Mouse (Mus musculus) midbrain, embryonic 15.5 days (tissue): ENCODE data around the gene Pdcd11. TPM values are rescaled to one million over a fixed set of nuclear protein-coding genes. Genes with fewer than 3 reads are reported as not detected.

Experiments used
- ATAC-seq: fragments of 200-750 bp; cut with Nextera tagmentation; replicated peaks from 2 replicates; pipeline ENCODE4 v1.8.0; 2017; ENCODE audit warnings: moderate TSS enrichment
- H3K27ac ChIP-seq: fragments of 300-500 bp; sonication (generic); 2 replicates; pipeline ENCODE4 v1.5.1; 2015; ENCODE audit warnings: mild to moderate bottlenecking, inconsistent platforms
- H3K27me3 ChIP-seq: fragments of 300-500 bp; sonication (generic); replicated peaks from 2 replicates; pipeline ENCODE4 v1.6.1; 2015; ENCODE audit warnings: inconsistent platforms
- H3K36me3 ChIP-seq: fragments of 300-500 bp; sonication (generic); replicated peaks from 2 replicates; pipeline ENCODE4 v1.6.1; 2015; ENCODE audit warnings: inconsistent platforms
- H3K4me1 ChIP-seq: fragments of 300-500 bp; sonication (generic); 2 replicates; pipeline ENCODE4 v1.6.1; 2015; ENCODE audit warnings: inconsistent platforms
- H3K4me2 ChIP-seq: fragments of 300-500 bp; sonication (generic); 2 replicates; pipeline ENCODE4 v1.6.1; 2015; ENCODE audit warnings: inconsistent platforms, mild to moderate bottlenecking, moderate library complexity
- H3K4me3 ChIP-seq: fragments of 300-500 bp; sonication (generic); 2 replicates; pipeline ENCODE4 v1.5.1; 2015; ENCODE audit warnings: mild to moderate bottlenecking, inconsistent platforms
- H3K9ac ChIP-seq: fragments of 300-500 bp; sonication (generic); 2 replicates; pipeline ENCODE4 v1.6.1; 2015; ENCODE audit warnings: mild to moderate bottlenecking, inconsistent platforms
- H3K9me3 ChIP-seq: fragments of 300-500 bp; sonication (generic); 2 replicates; pipeline ENCODE4 v1.6.1; 2016; ENCODE audit warnings: inconsistent platforms
- WGBS: fragments of 180-500 bp; shearing (Covaris S2); methylation state at CpG from one replicate; pipeline ENCODE4 v1.1.7; 2015; ENCODE audit warnings: mixed read lengths; 5-methylcytosine and 5-hydroxymethylcytosine counted together
- polyA plus RNA-seq: library from polyadenylated mRNA; unstranded; fragments of >200 nt; fragmentation: Nextera tagmentation; extraction: Ambion mirVana; gene quantifications from 2 replicates; pipeline ENCODE4 v1.2.1, GENCODE M21; 2015

Gene Pdcd11
- 6.6 and 6.8 TPM in 2 replicates for polyA plus RNA-seq

DNA sequence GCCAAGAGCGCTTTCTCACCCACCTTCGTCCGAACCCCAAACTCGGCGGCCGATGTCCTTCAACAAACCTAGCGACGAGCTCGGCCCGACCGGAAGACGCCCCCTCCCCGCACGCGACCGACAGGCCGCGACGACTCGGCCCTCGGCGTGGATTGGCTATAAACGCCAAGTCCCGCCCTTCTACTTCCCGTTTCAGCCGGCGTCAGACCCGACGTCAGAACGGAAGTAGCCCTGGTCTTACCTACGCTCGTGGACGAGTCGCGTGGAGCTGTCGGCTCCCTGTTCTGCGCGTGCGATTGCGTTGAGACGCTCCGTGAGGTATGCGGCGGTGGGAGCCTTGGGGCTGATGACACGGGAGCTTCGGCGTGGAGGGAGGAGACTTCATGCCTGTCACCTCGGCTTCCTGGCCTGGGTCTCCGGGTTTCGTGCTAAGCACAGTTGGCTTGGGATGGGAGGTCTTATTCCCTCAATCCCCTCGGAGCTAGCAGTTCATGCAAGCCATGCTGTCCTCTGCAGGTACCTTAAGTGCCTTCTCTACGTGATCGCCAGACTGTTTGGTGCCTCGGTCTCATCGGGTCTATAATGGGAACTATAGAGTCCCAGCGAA is at the start of gene Pdcd11, which contains the start of gene Usmg5:
Gene Pdcd11 (plus strand): TSS at position 219 of the 607 bp plus-strand sequence.
Gene Usmg5 (minus strand): TSS at position 98 of the 607 bp plus-strand sequence.
- peak; percentile 100 for ATAC-seq
- H3K36me3 ChIP-seq: peaks cover 18% of the 10 kb centered on the region
- peaks cover 32% of the 10 kb centered on the region for H3K4me1 ChIP-seq
- H3K9ac ChIP-seq: peak within 1 kb of the TSS; percentile 95
- peak within 1 kb of the TSS; percentile 85 for H3K4me3 ChIP-seq
- WGBS: under 1% methylated on average over 56 of the region's 56 CpGs
- peak within 1 kb of the TSS; percentile 84 for H3K4me2 ChIP-seq
- no peaks in the 10 kb centered on the region for H3K27me3 ChIP-seq
- peak within 1 kb of the TSS; percentile 82 for H3K27ac ChIP-seq
- H3K9me3 ChIP-seq: no peaks in the 10 kb centered on the region

DNA sequence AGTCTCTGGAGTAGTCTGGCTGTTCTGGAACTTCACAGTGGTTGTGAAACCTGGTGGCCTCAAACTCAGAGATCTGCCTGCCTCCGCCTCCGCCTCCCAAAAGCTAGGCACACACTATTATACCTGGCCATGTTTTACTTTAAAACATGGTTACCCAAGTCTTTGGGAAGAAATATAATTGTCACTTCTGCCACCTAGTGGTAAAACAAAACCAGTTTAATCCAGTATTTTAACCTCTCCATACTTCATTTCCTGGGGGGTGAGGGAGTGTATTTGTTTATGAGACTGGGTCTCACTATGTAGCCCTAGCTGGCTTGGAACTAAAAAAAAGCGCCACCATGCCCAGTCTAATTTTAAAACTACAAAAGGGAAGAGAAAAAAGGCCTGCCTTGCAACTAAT is 47.0 kb upstream of the Pdcd11 start:
- H3K27ac ChIP-seq: no peak overlapping the region
- no peak overlapping the region for H3K4me3 ChIP-seq
- H3K36me3 ChIP-seq: peaks cover 15% of the 10 kb centered on the region; the same call in 1 of the 2 replicates
- no peaks in the 10 kb centered on the region for H3K27me3 ChIP-seq
- WGBS: 78% methylated on average over 3 of the region's 3 CpGs
- peaks cover 4% of the 10 kb centered on the region; the same call in 1 of the 2 replicates for H3K4me1 ChIP-seq
- no peak overlapping the region for H3K9ac ChIP-seq
- H3K4me2 ChIP-seq: no peak overlapping the region
- ATAC-seq: no peak
- H3K9me3 ChIP-seq: no peaks in the 10 kb centered on the region

DNA sequence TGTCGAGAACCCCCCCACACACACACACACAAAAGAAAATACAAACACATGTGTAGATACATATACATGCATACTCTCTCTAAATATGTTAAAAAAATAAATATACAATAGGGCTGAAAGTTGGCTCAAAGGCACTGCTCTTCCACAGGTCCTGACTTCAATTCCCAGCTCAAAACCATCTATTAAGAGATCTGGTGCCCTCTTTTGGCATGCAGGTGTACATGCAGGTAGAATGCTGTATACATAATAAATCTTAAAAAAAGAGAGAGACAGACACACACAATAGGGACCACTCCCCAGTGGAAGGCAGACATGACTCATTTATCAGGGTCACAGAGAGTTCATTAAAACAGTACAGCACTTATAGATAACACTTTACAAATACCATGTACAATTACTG is 44.2 kb upstream of the Pdcd11 start:
- 97% methylated on average over 1 of the region's 1 CpGs for WGBS
- ATAC-seq: no peak

GRCm38 (mm10) chr19:47047236-47047833 is 43.2 kb upstream of the Pdcd11 start:
- WGBS: 88% methylated on average over 13 of the region's 13 CpGs
- no peak overlapping the region for H3K9ac ChIP-seq
- no peaks in the 10 kb centered on the region for H3K27me3 ChIP-seq

More for the DNA sequence above, 44.2 kb upstream of the Pdcd11 start:
- H3K9ac ChIP-seq: no peak overlapping the region
- no peak overlapping the region for H3K27ac ChIP-seq
- H3K4me2 ChIP-seq: no peak overlapping the region
- no peak overlapping the region for H3K4me3 ChIP-seq
- H3K27me3 ChIP-seq: no peaks in the 10 kb centered on the region
- peaks cover 18% of the 10 kb centered on the region for H3K4me1 ChIP-seq
- peaks cover 11% of the 10 kb centered on the region; the same call in 1 of the 2 replicates for H3K36me3 ChIP-seq
- H3K9me3 ChIP-seq: no peaks in the 10 kb centered on the region

GRCm38 (mm10) chr19:47049061-47049460 is 41.5 kb upstream of the Pdcd11 start:
- Histone ChIP-seq H3K9me3 (no peaks in the 10 kb centered on the region), H3K27me3 (no peaks in the 10 kb centered on the region), H3K4me1 (peaks cover 18% of the 10 kb centered on the region), H3K27ac (no peak overlapping the region), H3K4me3 (0 out of 2 replicates have a peak overlapping the region, but pooled peaks have one; percentile 82), H3K4me2 (peak overlapping the region; percentile 74), H3K9ac (no peak overlapping the region), H3K36me3 (peaks cover 11% of the 10 kb centered on the region; the same call in 1 of the 2 replicates)
- ATAC-seq: no peak
- WGBS: 66% methylated on average over 4 of the region's 4 CpGs

More at GRCm38 (mm10) chr19:47047236-47047833, 43.2 kb upstream of the Pdcd11 start:
- peaks cover 11% of the 10 kb centered on the region; the same call in 1 of the 2 replicates for H3K36me3 ChIP-seq
- no peak overlapping the region for H3K4me2 ChIP-seq
- no peaks in the 10 kb centered on the region for H3K9me3 ChIP-seq
- peaks cover 18% of the 10 kb centered on the region for H3K4me1 ChIP-seq
- no peak overlapping the region for H3K4me3 ChIP-seq
- ATAC-seq: no peak
- H3K27ac ChIP-seq: no peak overlapping the region

GRCm38 (mm10) chr19:47049840-47050239 is 40.7 kb upstream of the Pdcd11 start:
- Histone ChIP-seq H3K9me3 (no peaks in the 10 kb centered on the region), H3K4me1 (peaks cover 18% of the 10 kb centered on the region), H3K27me3 (0 out of 2 replicates have a peak, but pooled peaks cover under 1% of the 10 kb centered on the region), H3K9ac (peak overlapping the region; percentile 86), H3K4me3 (peak overlapping the region; percentile 82), H3K36me3 (peaks cover 11% of the 10 kb centered on the region; the same call in 1 of the 2 replicates), H3K4me2 (peak overlapping the region; percentile 74), H3K27ac (peak overlapping the region; percentile 93)
- WGBS: 8% methylated on average over 7 of the region's 7 CpGs
- peak; percentile 59; the same call in 1 of the 2 replicates for ATAC-seq

GRCm38 (mm10) chr19:47050271-47051032 is 40.1 kb upstream of the Pdcd11 start, which contains the start of gene Pcgf6:
Gene Pcgf6, minus strand, starts transcription at chr19:47050906.
- Histone ChIP-seq H3K4me2 (peak within 1 kb of the TSS; percentile 74), H3K9ac (peak within 1 kb of the TSS; percentile 86), H3K4me3 (peak within 1 kb of the TSS; percentile 82), H3K4me1 (peaks cover 18% of the 10 kb centered on the region), H3K36me3 (peaks cover 9% of the 10 kb centered on the region; the same call in 1 of the 2 replicates), H3K27ac (peak within 1 kb of the TSS; percentile 93), H3K9me3 (no peaks in the 10 kb centered on the region), H3K27me3 (0 out of 2 replicates have a peak, but pooled peaks cover 2% of the 10 kb centered on the region)
- ATAC-seq: peak; percentile 94
- WGBS: under 1% methylated on average over 74 of the region's 75 CpGs

DNA sequence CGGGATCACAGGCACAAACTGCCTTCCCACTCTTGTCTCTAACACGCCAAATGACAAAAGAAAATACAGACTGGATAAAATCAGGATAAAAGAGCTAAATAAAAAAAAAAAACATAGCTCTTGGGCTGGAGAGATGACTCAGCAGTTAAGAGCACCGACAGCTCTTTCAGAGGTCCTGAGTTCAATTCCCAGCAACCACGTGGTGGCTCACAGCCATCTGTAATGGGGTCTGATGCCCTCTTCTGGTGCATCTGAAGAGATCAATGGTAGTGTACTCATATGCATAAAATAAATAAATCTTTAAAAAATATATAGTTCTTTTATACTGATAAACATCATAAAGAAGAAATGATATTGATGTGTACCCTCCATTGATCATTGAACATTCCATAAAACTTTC is 37.6 kb upstream of the Pdcd11 start:
- no peak overlapping the region for H3K4me3 ChIP-seq
- 90% methylated on average over 4 of the region's 4 CpGs for WGBS
- H3K9me3 ChIP-seq: no peaks in the 10 kb centered on the region
- H3K9ac ChIP-seq: no peak overlapping the region
- H3K36me3 ChIP-seq: no peaks in the 10 kb centered on the region
- H3K4me2 ChIP-seq: no peak overlapping the region
- H3K27ac ChIP-seq: no peak overlapping the region
- peaks cover 18% of the 10 kb centered on the region for H3K4me1 ChIP-seq
- no peak for ATAC-seq
- H3K27me3 ChIP-seq: 0 out of 2 replicates have a peak, but pooled peaks cover 2% of the 10 kb centered on the region

GRCm38 (mm10) chr19:47053471-47053870 is 37.1 kb upstream of the Pdcd11 start:
- no peaks in the 10 kb centered on the region for H3K9me3 ChIP-seq
- no peak overlapping the region for H3K4me3 ChIP-seq
- H3K27me3 ChIP-seq: 0 out of 2 replicates have a peak, but pooled peaks cover 2% of the 10 kb centered on the region
- H3K4me1 ChIP-seq: peaks cover 15% of the 10 kb centered on the region
- no peak overlapping the region for H3K4me2 ChIP-seq
- no peak for ATAC-seq
- no peaks in the 10 kb centered on the region for H3K36me3 ChIP-seq
- H3K27ac ChIP-seq: no peak overlapping the region
- WGBS: 94% methylated on average over 4 of the region's 4 CpGs
- H3K9ac ChIP-seq: no peak overlapping the region

GRCm38 (mm10) chr19:47057684-47058083 is 32.9 kb upstream of the Pdcd11 start:
- Histone ChIP-seq H3K9ac (no peak overlapping the region), H3K27me3 (0 out of 2 replicates have a peak, but pooled peaks cover 2% of the 10 kb centered on the region), H3K4me3 (no peak overlapping the region), H3K27ac (no peak overlapping the region), H3K36me3 (no peaks in the 10 kb centered on the region), H3K4me1 (no peaks in the 10 kb centered on the region), H3K4me2 (no peak overlapping the region), H3K9me3 (no peaks in the 10 kb centered on the region)
- ATAC-seq: no peak
- 79% methylated on average over 1 of the region's 1 CpGs for WGBS

- WGBS: 93% methylated on average over 3 of the region's 3 CpGs
- no peak for ATAC-seq
- no peaks in the 10 kb centered on the region for H3K36me3 ChIP-seq
- H3K27me3 ChIP-seq: no peaks in the 10 kb centered on the region
- no peak overlapping the region for H3K9ac ChIP-seq
- H3K27ac ChIP-seq: no peak overlapping the region
- H3K4me2 ChIP-seq: no peak overlapping the region
- H3K9me3 ChIP-seq: no peaks in the 10 kb centered on the region
- no peak overlapping the region for H3K4me3 ChIP-seq
- H3K4me1 ChIP-seq: peaks cover 12% of the 10 kb centered on the region
Observed at GRCm38 (mm10) chr19:47065860-47066259, 24.7 kb upstream of the Pdcd11 start.
